In the genomic region with DNA sequence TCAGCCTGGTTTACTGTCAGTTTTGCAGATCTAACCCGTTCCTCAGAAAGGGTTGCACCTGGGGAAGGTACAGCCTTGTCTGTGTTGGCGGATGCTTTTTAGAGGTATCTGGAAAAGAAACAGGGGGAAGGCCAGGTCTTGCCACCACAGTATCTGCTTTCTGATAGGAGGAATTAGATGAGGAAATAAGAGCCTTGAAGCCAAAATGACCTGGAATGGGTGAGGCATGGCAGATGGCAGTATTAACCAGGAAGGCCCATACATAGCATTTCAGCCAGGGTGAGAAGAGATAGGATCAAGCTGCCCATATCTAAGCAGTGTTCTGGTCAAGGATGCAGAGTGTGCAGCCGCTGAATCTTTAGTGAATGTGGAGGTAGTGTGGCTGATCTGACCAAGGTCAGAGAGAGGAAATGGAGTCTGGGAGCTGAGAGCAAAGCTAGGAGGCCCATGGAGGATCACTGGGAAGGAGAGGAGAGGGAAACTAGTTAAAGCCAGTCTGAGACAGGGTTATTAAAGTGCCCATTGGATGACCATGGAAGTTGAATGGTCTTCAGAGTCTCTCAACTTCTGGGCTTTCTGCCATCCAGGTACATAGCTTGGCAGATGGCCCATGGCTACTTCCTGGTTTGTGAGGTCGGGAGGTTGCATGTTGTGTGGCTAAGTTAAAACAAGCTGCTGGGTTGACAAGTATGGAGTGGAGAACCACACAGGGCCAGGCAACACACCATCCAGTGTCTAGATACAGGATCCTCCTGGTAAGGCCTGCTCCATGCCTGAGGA, we compare ENCODE assay signal across 11 mouse cellular contexts. TPM values are rescaled to one million over a fixed set of nuclear protein-coding genes. Genes with fewer than 3 reads are reported as not detected.
DNase-seq lines count a peak whose midpoint lies in the region; ATAC-seq and TF ChIP-seq lines count a peak whose summit lies in the region.
"Had no signal": no experiment of that assay in that cellular context is flagged by ENCODE, and none has a peak within 500 bp of the region (broad histone marks: within the 10 kb centered on the region; RNA-seq: fewer than 3 reads in every experiment).

No protein-coding gene starts in this region.

- peaks cover 11% of the 10 kb centered on the region for H3K4me1 ChIP-seq in forebrain, embryonic 16.5 days (replicated peaks; ENCODE audit: control insufficient read depth, insufficient read depth, low read length)
- H3K4me1 ChIP-seq in forebrain, embryonic 12.5 days = peaks cover 7% of the 10 kb centered on the region; the same call in 1 of the 2 replicates
- H3K4me1 ChIP-seq in limb, embryonic 12.5 days (replicated peaks) = peaks cover 20% of the 10 kb centered on the region
- no peaks in the 10 kb centered on the region for H3K4me1 ChIP-seq in limb, embryonic 10.5 days
- 0 out of 2 replicates have a peak, but pooled peaks cover 9% of the 10 kb centered on the region for H3K4me1 ChIP-seq in hindbrain, postnatal 0 days (ENCODE audit: insufficient read depth, low read length)

- H3K36me3 ChIP-seq in forebrain, embryonic 16.5 days (ENCODE audit: control insufficient read depth, insufficient read depth) = peaks cover 11% of the 10 kb centered on the region
- peaks cover 47% of the 10 kb centered on the region for H3K36me3 ChIP-seq in forebrain, embryonic 12.5 days (replicated peaks)
- H3K36me3 ChIP-seq in limb, embryonic 12.5 days = peaks cover 49% of the 10 kb centered on the region
- H3K36me3 ChIP-seq in limb, embryonic 10.5 days = peaks cover 61% of the 10 kb centered on the region
- H3K36me3 ChIP-seq in hindbrain, postnatal 0 days (ENCODE audit: insufficient read depth, low read length) = peaks cover 25% of the 10 kb centered on the region

- no peaks in the 10 kb centered on the region for H3K9me3 ChIP-seq in forebrain, embryonic 16.5 days (ENCODE audit: control insufficient read depth, low read length)
- H3K9me3 ChIP-seq in forebrain, embryonic 12.5 days = no peaks in the 10 kb centered on the region
- H3K9me3 ChIP-seq in limb, embryonic 12.5 days = no peaks in the 10 kb centered on the region
- H3K9me3 ChIP-seq in limb, embryonic 10.5 days (replicated peaks) = no peaks in the 10 kb centered on the region
- H3K9me3 ChIP-seq in hindbrain, postnatal 0 days (ENCODE audit: low read length) = no peaks in the 10 kb centered on the region

- 82% methylated on average over 4 of the region's 4 CpGs for WGBS in forebrain, embryonic 16.5 days
- WGBS in forebrain, embryonic 12.5 days = 95% methylated on average over 4 of the region's 4 CpGs
- 85% methylated on average over 4 of the region's 4 CpGs for WGBS in limb, embryonic 12.5 days
- WGBS in limb, embryonic 10.5 days = 85% methylated on average over 4 of the region's 4 CpGs
- 81% methylated on average over 4 of the region's 4 CpGs for WGBS in hindbrain, postnatal 0 days

- DNase-seq in limb, embryonic 10.5 days (ENCODE audit: low spot score) = no peak
- no peak for DNase-seq in hindbrain, postnatal 0 days (ENCODE audit: low spot score)
- DNase-seq in lung, postnatal 25 days (ENCODE audit: low spot score) = peak; percentile 78
- no peak for DNase-seq in thymus, postnatal 4 days
- DNase-seq in adrenal gland, adult (ENCODE audit: inconsistent age in 2 of 2, low spot score in 1 of 2) = no peak
- DNase-seq: thymus, adult 18-20 months had no signal

- 0 out of 2 replicates have a peak overlapping the region, but pooled peaks have one; percentile 2 for H3K27ac ChIP-seq in forebrain, embryonic 16.5 days (ENCODE audit: low read length)
- no peak overlapping the region; the same call in 1 of the 2 replicates for H3K27ac ChIP-seq in forebrain, embryonic 12.5 days
- peak overlapping the region; percentile 62 for H3K27ac ChIP-seq in limb, embryonic 12.5 days
- H3K27ac ChIP-seq in limb, embryonic 10.5 days = no peak overlapping the region
- peak overlapping the region; percentile 61 for H3K27ac ChIP-seq in hindbrain, postnatal 0 days

- no peak overlapping the region for H3K9ac ChIP-seq in forebrain, embryonic 16.5 days (replicated peaks; ENCODE audit: low read depth, low read length)
- no peak overlapping the region for H3K9ac ChIP-seq in forebrain, embryonic 12.5 days
- H3K9ac ChIP-seq in limb, embryonic 12.5 days (replicated peaks) = no peak overlapping the region
- H3K9ac ChIP-seq in hindbrain, postnatal 0 days (replicated peaks; ENCODE audit: low read length) = no peak overlapping the region

- no peak overlapping the region for H3K4me2 ChIP-seq in forebrain, embryonic 16.5 days (ENCODE audit: low read length)
- H3K4me2 ChIP-seq in forebrain, embryonic 12.5 days = no peak overlapping the region
- no peak overlapping the region for H3K4me2 ChIP-seq in limb, embryonic 12.5 days
- no peak overlapping the region for H3K4me2 ChIP-seq in hindbrain, postnatal 0 days (ENCODE audit: low read depth, low read length)

- TF ChIP-seq CTCF in hindbrain, postnatal 0 days (IDR thresholded peaks at IDR 0.05; ENCODE audit: low read depth) = no peak

- no peak overlapping the region for H3K4me3 ChIP-seq in forebrain, embryonic 16.5 days (replicated peaks; ENCODE audit: low read length)
- no peak overlapping the region for H3K4me3 ChIP-seq in forebrain, embryonic 12.5 days (replicated peaks)
- no peak overlapping the region for H3K4me3 ChIP-seq in limb, embryonic 12.5 days (replicated peaks)
- no peak overlapping the region for H3K4me3 ChIP-seq in limb, embryonic 10.5 days
- no peak overlapping the region for H3K4me3 ChIP-seq in hindbrain, postnatal 0 days (ENCODE audit: low read length)

- H3K27me3 ChIP-seq in forebrain, embryonic 16.5 days (replicated peaks; ENCODE audit: control insufficient read depth, insufficient read depth, low read length) = no peaks in the 10 kb centered on the region
- no peaks in the 10 kb centered on the region for H3K27me3 ChIP-seq in forebrain, embryonic 12.5 days
- no peaks in the 10 kb centered on the region for H3K27me3 ChIP-seq in limb, embryonic 12.5 days
- no peaks in the 10 kb centered on the region for H3K27me3 ChIP-seq in limb, embryonic 10.5 days (ENCODE audit: low read depth, poor library complexity, severe bottlenecking)
- H3K27me3 ChIP-seq in hindbrain, postnatal 0 days (ENCODE audit: insufficient read depth, low read length) = no peaks in the 10 kb centered on the region

- no peak for ATAC-seq in forebrain, embryonic 16.5 days
- no peak for ATAC-seq in forebrain, embryonic 12.5 days (ENCODE audit: low FRiP score)
- ATAC-seq in limb, embryonic 12.5 days (ENCODE audit: insufficient number of reproducible peaks, insufficient read depth, low FRiP score, low TSS enrichment, low read depth) = no peak
- ATAC-seq in hindbrain, postnatal 0 days = no peak
- ATAC-seq: CD4-positive, CD25-positive, alpha-beta regulatory T cell, adult 4 months; inflammation-experienced regulatory T-cells, adult 6 months had no signal

RNA-seq across cellular contexts. Expression of gene Entpd6, which starts 17.4 kb away (rescaled TPM):
- 51.4 and 62.3 TPM in 2 replicates for polyA plus RNA-seq in forebrain, embryonic 16.5 days (2015; fragmentation: Nextera tagmentation; extraction: Ambion mirVana)
- polyA plus RNA-seq in forebrain, embryonic 12.5 days (2016; fragmentation: Nextera tagmentation; extraction: Ambion mirVana) = 29.5 and 29.6 TPM in 2 replicates
- polyA plus RNA-seq in limb, embryonic 12.5 days (2016; fragmentation: Nextera tagmentation; extraction: Ambion mirVana) = 24.2 and 25.0 TPM in 2 replicates
- polyA plus RNA-seq in limb, embryonic 10.5 days (2016; fragmentation: Nextera tagmentation; extraction: Ambion mirVana) = 35.1 and 35.7 TPM in 2 replicates
- 91.4 and 97.1 TPM in 2 replicates for total RNA-seq in hindbrain, postnatal 0 days (2014; rRNA removed)
- 76.8 and 79.5 TPM in 2 replicates for polyA plus RNA-seq in hindbrain, postnatal 0 days (2015; fragmentation: Nextera tagmentation; extraction: Ambion mirVana)

RNA-seq across cellular contexts. Expression of gene Pygb, which starts 20.3 kb away (rescaled TPM):
- polyA plus RNA-seq in forebrain, embryonic 16.5 days (2015; fragmentation: Nextera tagmentation; extraction: Ambion mirVana) = 102 and 110 TPM in 2 replicates
- 81.6 and 86.3 TPM in 2 replicates for polyA plus RNA-seq in forebrain, embryonic 12.5 days (2016; fragmentation: Nextera tagmentation; extraction: Ambion mirVana)
- 84.0 and 85.4 TPM in 2 replicates for polyA plus RNA-seq in limb, embryonic 12.5 days (2016; fragmentation: Nextera tagmentation; extraction: Ambion mirVana)
- polyA plus RNA-seq in limb, embryonic 10.5 days (2016; fragmentation: Nextera tagmentation; extraction: Ambion mirVana) = 48.7 and 61.1 TPM in 2 replicates
- total RNA-seq in hindbrain, postnatal 0 days (2014; rRNA removed) = 302 and 317 TPM in 2 replicates
- polyA plus RNA-seq in hindbrain, postnatal 0 days (2015; fragmentation: Nextera tagmentation; extraction: Ambion mirVana) = 160 and 169 TPM in 2 replicates

Comparison
In these comparisons a context has a peak if more than half of its experiments do, and no peak if none do; other contexts are left out.
1. H3K27ac ChIP-seq: peak in forebrain, embryonic 16.5 days (single experiment), limb, embryonic 12.5 days (single experiment) and hindbrain, postnatal 0 days (single experiment); none in forebrain, embryonic 12.5 days (single experiment) and limb, embryonic 10.5 days (single experiment).